8 mouse cellular contexts compared by ENCODE assay signal in the genomic region with DNA sequence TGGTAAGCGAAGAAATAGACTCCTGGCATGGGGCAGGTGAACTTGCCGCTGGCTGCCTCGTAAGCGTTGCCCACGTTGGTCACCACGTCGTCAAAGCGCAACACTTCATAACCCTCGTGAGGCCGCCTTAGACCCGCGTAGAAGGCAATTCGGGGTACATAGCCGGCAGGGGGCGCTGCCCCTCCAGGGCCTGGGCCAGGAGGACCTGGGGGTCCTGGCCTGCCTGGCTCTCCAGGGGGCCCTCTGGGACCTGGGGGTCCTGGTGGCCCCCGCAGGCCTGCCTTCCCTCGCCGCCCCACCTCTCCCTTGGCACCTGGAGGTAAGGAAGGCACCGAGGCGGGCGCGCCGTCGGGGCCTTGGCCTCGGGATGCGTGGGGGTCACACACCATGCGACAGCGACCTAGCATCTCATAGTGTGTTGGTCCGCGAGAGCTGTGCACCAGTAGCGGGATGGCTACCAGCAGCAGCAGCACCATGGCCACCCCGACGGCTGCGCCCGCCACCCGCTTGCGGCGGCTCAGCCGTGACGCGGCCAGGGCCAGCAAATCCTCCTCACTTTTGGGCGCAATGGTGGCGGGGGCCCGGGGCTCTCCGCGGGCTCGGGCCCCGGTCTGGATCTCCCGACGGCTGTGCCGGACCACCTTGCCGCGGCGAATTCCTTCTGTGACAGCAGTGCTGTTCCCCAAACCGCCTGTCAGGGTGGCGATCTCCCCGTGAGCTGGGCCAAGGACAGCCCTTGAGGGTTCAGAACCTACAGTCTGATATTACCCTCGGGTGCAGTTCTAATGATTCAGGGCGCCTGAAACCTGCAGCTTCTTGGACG. TPM values are rescaled to one million over a fixed set of nuclear protein-coding genes. Genes with fewer than 3 reads are reported as not detected.
DNase-seq lines count a peak whose midpoint lies in the region; ATAC-seq lines count a peak whose summit lies in the region.

A gene (minus strand): TSS at position 565 of the 823 bp plus-strand sequence.

- no peaks in the 10 kb centered on the region for H3K9me3 ChIP-seq in heart, embryonic 15.5 days (replicated peaks)
- no peaks in the 10 kb centered on the region for H3K9me3 ChIP-seq in liver, embryonic 11.5 days (ENCODE audit: control insufficient read depth, low read length)

- ATAC-seq in heart, embryonic 15.5 days (replicated peaks; ENCODE audit: insufficient number of reproducible peaks, insufficient read depth, low FRiP score, low read depth) = no peak
- ATAC-seq in liver, embryonic 11.5 days (replicated peaks; ENCODE audit: low FRiP score) = no peak

- peak; percentile 68 for DNase-seq in adrenal gland, postnatal 14 days
- no peak for DNase-seq in adrenal gland, adult 2 months
- peak; percentile 66 for DNase-seq in ES-CJ7 (ENCODE audit: low read depth, low spot score)
- DNase-seq in liver, embryonic 11.5 days (ENCODE audit: low spot score) = no peak
- peak; percentile 59 for DNase-seq in retina, embryonic 14.5 days (ENCODE audit: low spot score)
- no peak for DNase-seq in spleen, postnatal 14 days (ENCODE audit: low spot score in 2 of 2)
- no peak for DNase-seq in ovary, postnatal 14 days (ENCODE audit: low spot score)

- peaks cover 89% of the 10 kb centered on the region for H3K27me3 ChIP-seq in heart, embryonic 15.5 days
- peaks cover 84% of the 10 kb centered on the region for H3K27me3 ChIP-seq in liver, embryonic 11.5 days (replicated peaks; ENCODE audit: control insufficient read depth, insufficient read depth, low read length)

- peaks cover 4% of the 10 kb centered on the region; the same call in 1 of the 2 replicates for H3K36me3 ChIP-seq in heart, embryonic 15.5 days
- H3K36me3 ChIP-seq in liver, embryonic 11.5 days (ENCODE audit: control insufficient read depth, insufficient read depth, low read length) = peaks cover 7% of the 10 kb centered on the region; the same call in 1 of the 2 replicates

- H3K4me1 ChIP-seq in heart, embryonic 15.5 days (replicated peaks) = peaks cover 29% of the 10 kb centered on the region
- H3K4me1 ChIP-seq in liver, embryonic 11.5 days (replicated peaks; ENCODE audit: control insufficient read depth, insufficient read depth, low read length) = peaks cover 18% of the 10 kb centered on the region

- H3K27ac ChIP-seq in heart, embryonic 15.5 days = no peak within 1 kb of the TSS
- H3K27ac ChIP-seq in liver, embryonic 11.5 days (ENCODE audit: low read depth, low read length) = no peak within 1 kb of the TSS

- peak within 1 kb of the TSS; percentile 34 for H3K4me3 ChIP-seq in heart, embryonic 15.5 days
- peak within 1 kb of the TSS; percentile 13 for H3K4me3 ChIP-seq in liver, embryonic 11.5 days (ENCODE audit: low read depth, low read length)

- peak within 1 kb of the TSS; percentile 58 for H3K4me2 ChIP-seq in heart, embryonic 15.5 days
- peak within 1 kb of the TSS; percentile 56 for H3K4me2 ChIP-seq in liver, embryonic 11.5 days

- H3K9ac ChIP-seq in heart, embryonic 15.5 days = peak within 1 kb of the TSS; percentile 20
- H3K9ac ChIP-seq in liver, embryonic 11.5 days (ENCODE audit: low read depth, low read length) = no peak within 1 kb of the TSS

- 9% methylated on average over 60 of the region's 60 CpGs for WGBS in heart, embryonic 15.5 days
- WGBS in liver, embryonic 11.5 days = 11% methylated on average over 59 of the region's 60 CpGs

RNA-seq across cellular contexts. Expression of the gene that starts here (rescaled TPM):
- total RNA-seq in adrenal gland, postnatal 14 days (2021) = not detected in 2 replicates
- total RNA-seq in adrenal gland, adult 2 months (2021) = not detected
- not detected in 2 replicates for polyA plus RNA-seq in adrenal gland, adult 2 months (2012; rRNA removed)
- polyA plus RNA-seq in heart, embryonic 15.5 days (2015; fragmentation: Nextera tagmentation; extraction: Ambion mirVana) = 0.15 and 0.26 TPM in 2 replicates
- 0.25 TPM in 1 of 2 replicates, not detected in the other for polyA plus RNA-seq in liver, embryonic 11.5 days (2014; fragmentation: Nextera tagmentation; extraction: Ambion mirVana)

Comparison
In these comparisons a context has a peak if more than half of its experiments do, and no peak if none do; other contexts are left out.
1. Peak in DNase-seq in adrenal gland, postnatal 14 days; RNA of the gene not detected or under 1 TPM.
2. DNase-seq: peak in ES-CJ7 (single experiment) and retina, embryonic 14.5 days (single experiment); none in adrenal gland, adult 2 months (single experiment), liver, embryonic 11.5 days (single experiment), spleen, postnatal 14 days (0 of 2) and ovary, postnatal 14 days (single experiment).